Mouse (Mus musculus): ENCODE results near the gene Txlna.

- TF ChIP-seq CTCF (IDR thresholded peaks at IDR 0.05; ENCODE audit: low read depth) (no peak), EP300 (IDR thresholded peaks at IDR 0.05; ENCODE audit: low read depth) (no peak)
These were observed 9.5 kb upstream of the Txlna start for GRCm38 (mm10) chr4:129650359-129650758.

Measured in heart, postnatal 0 days (tissue).